Mouse (Mus musculus) limb, embryonic 11.5 days (tissue): ENCODE measurements around the gene Ap4b1. TPM values are rescaled to one million over a fixed set of nuclear protein-coding genes. Genes with fewer than 3 reads are reported as not detected.

Experiments
- ATAC-seq: fragments of 200-750 bp; cut with Nextera tagmentation; 2 replicates; pipeline ENCODE4 v1.8.0; 2017; ENCODE audit warnings: low read depth; ENCODE audit not compliant: insufficient number of reproducible peaks, low FRiP score, low TSS enrichment
- DNase-seq: peaks from one replicate; pipeline ENCODE4 v3.0.0-alpha.2; 2015; ENCODE audit warnings: low spot score
- H3K27ac ChIP-seq: fragments of 300-500 bp; sonication (generic); replicated peaks from 2 replicates; pipeline ENCODE4 v1.5.1; 2014; ENCODE audit warnings: low read depth, mild to moderate bottlenecking, low read length
- H3K27me3 ChIP-seq: fragments of 300-500 bp; sonication (generic); 2 replicates; pipeline ENCODE4 v1.6.1; 2014; ENCODE audit warnings: mild to moderate bottlenecking, low read length, mixed read lengths; ENCODE audit not compliant: control insufficient read depth, insufficient read depth
- H3K36me3 ChIP-seq: fragments of 300-500 bp; sonication (generic); 2 replicates; pipeline ENCODE4 v1.6.1; 2014; ENCODE audit warnings: mild to moderate bottlenecking, low read length, moderate library complexity, mixed read lengths; ENCODE audit not compliant: control insufficient read depth, insufficient read depth
- H3K4me1 ChIP-seq: fragments of 300-500 bp; sonication (generic); 2 replicates; pipeline ENCODE4 v1.6.1; 2014; ENCODE audit warnings: low read length, mixed read lengths; ENCODE audit not compliant: control insufficient read depth, insufficient read depth
- H3K4me2 ChIP-seq: fragments of 300-500 bp; sonication (generic); 2 replicates; pipeline ENCODE4 v1.6.1; 2014; ENCODE audit warnings: low read depth, mild to moderate bottlenecking, moderate library complexity; ENCODE audit not compliant: severe bottlenecking
- H3K4me3 ChIP-seq: fragments of 300-500 bp; sonication (generic); 2 replicates; pipeline ENCODE4 v1.5.1; 2014; ENCODE audit warnings: low read depth, low read length
- H3K9ac ChIP-seq: fragments of 300-500 bp; sonication (generic); 2 replicates; pipeline ENCODE4 v1.6.1; 2014; ENCODE audit warnings: mild to moderate bottlenecking, low read length
- H3K9me3 ChIP-seq: fragments of 300-500 bp; sonication (generic); 2 replicates; pipeline ENCODE4 v1.6.1; 2016; ENCODE audit warnings: low read length; ENCODE audit not compliant: control insufficient read depth
- WGBS: fragments of 180-500 bp; shearing (Covaris S2); extraction: QIAGEN DNeasy Blood & Tissue Kit; methylation state at CpG from one replicate; pipeline ENCODE4 v1.1.7; 2014; 5-methylcytosine and 5-hydroxymethylcytosine counted together
- polyA plus RNA-seq: library from polyadenylated mRNA; unstranded; fragments of >200 nt; fragmentation: Nextera tagmentation; extraction: Ambion mirVana; gene quantifications from 2 replicates; pipeline ENCODE4 v1.2.1, GENCODE M21; 2014

The Ap4b1 gene
- polyA plus RNA-seq, 1 experiment from 2014 or later, result 22.8 TPM

DNA sequence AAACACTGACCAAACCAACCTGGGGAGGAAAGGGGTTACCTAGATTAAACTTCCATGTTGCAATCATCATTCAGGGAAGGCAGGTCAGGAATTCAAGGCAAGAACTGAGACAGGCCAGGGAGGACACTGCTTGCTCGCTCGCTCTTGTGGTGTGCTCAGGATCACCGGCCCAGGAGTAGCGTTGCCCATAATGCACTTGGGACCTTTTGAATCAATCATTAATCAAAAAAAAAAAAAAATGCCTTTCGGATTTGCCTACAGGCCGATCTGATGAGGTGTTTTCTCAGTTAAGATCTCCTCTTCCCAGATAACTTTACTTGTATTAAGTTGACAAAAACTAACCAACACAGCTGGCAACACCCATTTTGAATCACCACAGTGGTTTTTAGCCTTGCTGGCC is 54.9 kb downstream of the Ap4b1 start:
- 88% methylated on average over 6 of the region's 6 CpGs for WGBS
- Histone ChIP-seq H3K4me1 (no peaks in the 10 kb centered on the region), H3K9ac (no peak overlapping the region), H3K9me3 (no peaks in the 10 kb centered on the region), H3K4me3 (no peak overlapping the region), H3K27ac (no peak overlapping the region), H3K27me3 (no peaks in the 10 kb centered on the region), H3K4me2 (no peak overlapping the region), H3K36me3 (no peaks in the 10 kb centered on the region)
- DNase-seq (no peak), ATAC-seq (no peak)

GRCm38 (mm10) chr3:103867424-103867971 is 58.2 kb downstream of the Ap4b1 start:
- Histone ChIP-seq H3K27me3 (no peaks in the 10 kb centered on the region), H3K9ac (no peak overlapping the region), H3K27ac (no peak overlapping the region), H3K4me1 (no peaks in the 10 kb centered on the region), H3K4me3 (no peak overlapping the region), H3K36me3 (no peaks in the 10 kb centered on the region), H3K9me3 (no peaks in the 10 kb centered on the region), H3K4me2 (no peak overlapping the region)
- ATAC-seq, result no peak
- WGBS, result 94% methylated on average over 5 of the region's 5 CpGs
- DNase-seq, result no peak

DNA sequence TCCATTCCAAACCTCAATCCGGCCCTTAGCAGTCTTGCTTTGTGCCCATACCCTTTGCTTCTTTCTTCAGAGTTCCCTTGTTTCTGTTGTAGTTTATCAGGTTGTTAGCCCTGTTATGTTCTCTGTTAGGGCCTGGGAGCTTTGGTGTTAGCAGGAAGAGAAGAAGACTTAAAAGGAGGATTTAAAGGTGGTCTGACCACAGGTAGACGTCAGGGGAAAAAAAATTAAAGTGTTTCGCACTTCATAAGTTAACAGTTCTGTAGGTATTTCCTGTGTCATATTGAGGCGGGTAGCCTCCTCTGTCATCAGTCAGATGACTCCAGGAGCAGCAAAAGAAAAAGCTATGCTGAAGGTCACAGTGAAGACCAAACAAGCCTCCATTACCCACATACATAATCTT is 58.7 kb downstream of the Ap4b1 start:
- ATAC-seq, result no peak
- H3K4me2 ChIP-seq, result no peak overlapping the region
- H3K4me3 ChIP-seq, result no peak overlapping the region
- H3K36me3 ChIP-seq, result no peaks in the 10 kb centered on the region
- H3K9ac ChIP-seq, result no peak overlapping the region
- H3K9me3 ChIP-seq, result no peaks in the 10 kb centered on the region
- no peak for DNase-seq
- H3K4me1 ChIP-seq, result no peaks in the 10 kb centered on the region
- WGBS, result 81% methylated on average over 4 of the region's 4 CpGs
- H3K27ac ChIP-seq, result no peak overlapping the region
- H3K27me3 ChIP-seq, result no peaks in the 10 kb centered on the region

Other genes with a start within 250 kb of the Ap4b1 start
- gene Syt6, start 234.3 kb upstream of the Ap4b1 start, polyA plus RNA-seq, result 0.21 and 0.31 TPM in 2 replicates
- gene Atg4a-ps, start 163.5 kb upstream of the Ap4b1 start, polyA plus RNA-seq, result 0.08 TPM in 1 of 2 replicates, not detected in the other
- 26.8 and 27.7 TPM in 2 replicates for gene Olfml3, start 71.5 kb upstream of the Ap4b1 start, polyA plus RNA-seq
- not detected in 2 replicates for gene Gm10964, start 70.2 kb upstream of the Ap4b1 start, polyA plus RNA-seq
- gene Hipk1, start 18.0 kb upstream of the Ap4b1 start, polyA plus RNA-seq, result 13.0 and 13.4 TPM in 2 replicates
- gene Dclre1b, start 76 bp upstream of the Ap4b1 start, polyA plus RNA-seq, result 39.7 and 40.2 TPM in 2 replicates
- 0.08 TPM in 1 of 2 replicates, not detected in the other for gene Gm43064, start 53 bp downstream of the Ap4b1 start, polyA plus RNA-seq
- gene Bcl2l15, start 23.1 kb downstream of the Ap4b1 start, polyA plus RNA-seq, result 0.35 TPM in 1 of 2 replicates, not detected in the other
- gene Ptpn22, start 50.3 kb downstream of the Ap4b1 start, polyA plus RNA-seq, result 0.17 and 0.35 TPM in 2 replicates
- 19.8 and 19.9 TPM in 2 replicates for gene Rsbn1, start 104.6 kb downstream of the Ap4b1 start, polyA plus RNA-seq
- gene Phtf1, start 158.6 kb downstream of the Ap4b1 start, polyA plus RNA-seq, result 42.2 and 46.1 TPM in 2 replicates